Mouse (Mus musculus): ENCODE data around the gene Ttc37. TPM values are rescaled to one million over a fixed set of nuclear protein-coding genes. Genes with fewer than 3 reads are reported as not detected.
A peak's percentile ranks its signal among the peaks of the same experiment; 100 is the strongest.

The Ttc37 gene
- polyA plus RNA-seq, 1 experiment = 6.9 TPM

- H3K27ac ChIP-seq (ENCODE audit: insufficient read depth, low read depth, low read length) = no peak overlapping the region
- H3K4me1 ChIP-seq (ENCODE audit: control insufficient read depth, insufficient read depth, low read length) = peaks cover 3% of the 10 kb centered on the region; the same call in 1 of the 2 replicates
- TF ChIP-seq CTCF (conservative IDR thresholded peaks at IDR 0.05; ENCODE audit: insufficient read depth, insufficient read length, low read depth, low read length) (no peak), POLR2A (IDR thresholded peaks at IDR 0.05; ENCODE audit: low read depth, low read length) (no peak)
- H3K4me3 ChIP-seq (ENCODE audit: insufficient read depth, low read depth, low read length) = no peak overlapping the region
- no peak for DNase-seq
- H3K27me3 ChIP-seq (replicated peaks; ENCODE audit: control insufficient read depth, insufficient read depth, low read length) = no peaks in the 10 kb centered on the region
- H3K36me3 ChIP-seq (ENCODE audit: control insufficient read depth, insufficient read depth, low read length) = no peaks in the 10 kb centered on the region
- WGBS = 78% methylated on average over 3 of the region's 3 CpGs
Observed at GRCm38 (mm10) chr13:76062126-76062525, 36.4 kb upstream of the Ttc37 start.

- WGBS = 89% methylated on average over 3 of the region's 3 CpGs
- no peaks in the 10 kb centered on the region for H3K36me3 ChIP-seq (ENCODE audit: control insufficient read depth, insufficient read depth, low read length)
- TF ChIP-seq POLR2A (IDR thresholded peaks at IDR 0.05; ENCODE audit: low read depth, low read length) = no peak
- TF ChIP-seq CTCF (conservative IDR thresholded peaks at IDR 0.05; ENCODE audit: insufficient read depth, insufficient read length, low read depth, low read length) = no peak
- peaks cover 3% of the 10 kb centered on the region; the same call in 1 of the 2 replicates for H3K4me1 ChIP-seq (ENCODE audit: control insufficient read depth, insufficient read depth, low read length)
- H3K27me3 ChIP-seq (replicated peaks; ENCODE audit: control insufficient read depth, insufficient read depth, low read length) = no peaks in the 10 kb centered on the region
- H3K4me3 ChIP-seq (ENCODE audit: insufficient read depth, low read depth, low read length) = no peak overlapping the region
- DNase-seq = no peak
- H3K27ac ChIP-seq (ENCODE audit: insufficient read depth, low read depth, low read length) = no peak overlapping the region
Observed at GRCm38 (mm10) chr13:76062569-76062968, 36.0 kb upstream of the Ttc37 start.

DNA sequence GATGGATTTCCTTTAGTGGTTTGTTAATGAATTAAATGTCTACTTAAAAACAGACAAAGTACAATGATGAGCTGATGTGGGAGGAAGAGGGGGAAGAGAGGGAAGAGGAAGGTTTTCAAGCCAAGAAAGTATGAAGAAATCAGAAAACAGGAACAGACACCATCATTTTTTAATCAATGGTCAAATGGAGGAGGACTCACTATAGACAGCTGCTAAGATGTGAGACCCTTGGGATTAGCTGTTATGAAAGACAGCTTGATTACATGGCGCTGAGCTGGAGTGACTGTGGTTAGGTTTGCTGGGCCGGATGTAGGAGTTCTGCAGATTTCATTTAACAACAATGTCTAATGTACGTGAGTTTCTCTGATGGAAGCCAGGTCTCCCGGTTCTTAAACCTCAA, 35.0 kb upstream of the Ttc37 start:
- TF ChIP-seq CTCF (conservative IDR thresholded peaks at IDR 0.05; ENCODE audit: insufficient read depth, insufficient read length, low read depth, low read length) = no peak
- TF ChIP-seq POLR2A (IDR thresholded peaks at IDR 0.05; ENCODE audit: low read depth, low read length) = no peak
- DNase-seq = no peak
- Histone ChIP-seq H3K36me3 (ENCODE audit: control insufficient read depth, insufficient read depth, low read length) (no peaks in the 10 kb centered on the region), H3K4me1 (ENCODE audit: control insufficient read depth, insufficient read depth, low read length) (peaks cover 3% of the 10 kb centered on the region; the same call in 1 of the 2 replicates), H3K4me3 (ENCODE audit: insufficient read depth, low read depth, low read length) (no peak overlapping the region), H3K27ac (ENCODE audit: insufficient read depth, low read depth, low read length) (no peak overlapping the region), H3K27me3 (replicated peaks; ENCODE audit: control insufficient read depth, insufficient read depth, low read length) (no peaks in the 10 kb centered on the region)
- WGBS = 91% methylated on average over 4 of the region's 4 CpGs

DNA sequence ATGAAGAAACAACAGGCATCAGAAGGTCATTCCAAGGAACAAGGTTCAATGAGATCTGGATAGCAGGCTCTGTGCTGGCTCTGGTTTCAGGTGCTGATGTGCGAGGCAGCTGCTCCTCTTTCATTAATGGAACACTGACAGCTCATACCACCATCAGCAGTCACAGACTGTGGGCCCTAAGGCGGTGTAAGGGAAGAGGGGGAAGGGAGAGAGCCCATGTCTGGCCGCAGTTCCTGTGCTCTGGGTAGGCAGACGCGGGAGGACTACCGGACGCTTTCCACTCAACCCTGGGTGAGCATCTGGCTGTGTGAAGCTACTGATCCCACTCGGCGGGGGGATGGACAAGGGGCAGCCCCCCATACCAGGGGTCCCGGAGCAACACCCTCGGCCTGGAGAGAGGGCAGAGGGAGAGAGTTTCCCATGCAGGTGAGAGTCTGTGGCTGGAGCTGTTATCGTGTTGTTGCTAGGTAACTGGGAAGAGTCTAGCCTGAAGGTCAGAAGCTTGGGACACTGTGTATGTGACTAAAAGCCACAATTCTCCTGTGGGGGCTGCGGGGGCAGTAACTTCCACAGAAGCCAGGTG, 34.1 kb upstream of the Ttc37 start:
- TF ChIP-seq POLR2A (IDR thresholded peaks at IDR 0.05; ENCODE audit: low read depth, low read length) = no peak
- TF ChIP-seq CTCF (conservative IDR thresholded peaks at IDR 0.05; ENCODE audit: insufficient read depth, insufficient read length, low read depth, low read length) = no peak
- DNase-seq = no peak
- Histone ChIP-seq H3K27me3 (replicated peaks; ENCODE audit: control insufficient read depth, insufficient read depth, low read length) (no peaks in the 10 kb centered on the region), H3K4me1 (ENCODE audit: control insufficient read depth, insufficient read depth, low read length) (peaks cover 3% of the 10 kb centered on the region; the same call in 1 of the 2 replicates), H3K4me3 (ENCODE audit: insufficient read depth, low read depth, low read length) (no peak overlapping the region), H3K27ac (ENCODE audit: insufficient read depth, low read depth, low read length) (no peak overlapping the region), H3K36me3 (ENCODE audit: control insufficient read depth, insufficient read depth, low read length) (no peaks in the 10 kb centered on the region)
- 79% methylated on average over 13 of the region's 13 CpGs for WGBS

DNA sequence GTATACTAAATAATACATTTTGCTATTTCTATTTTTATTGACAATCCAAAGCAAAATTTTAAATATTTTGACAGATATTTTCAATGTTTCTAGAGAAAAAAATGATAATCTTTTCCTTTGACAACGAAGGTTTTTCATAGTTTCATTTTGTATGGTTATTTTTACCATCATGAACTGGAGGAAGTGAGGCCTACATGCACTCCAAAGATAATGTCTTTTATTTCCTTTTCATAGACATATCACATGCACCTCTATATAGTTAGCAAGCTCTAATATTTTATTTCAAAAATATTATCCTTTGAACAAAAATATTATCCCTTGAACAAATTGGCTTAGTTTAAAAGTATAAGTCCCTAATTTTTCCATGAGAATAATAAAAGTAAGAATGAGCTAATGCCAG, 24.2 kb upstream of the Ttc37 start:
- Histone ChIP-seq H3K36me3 (ENCODE audit: control insufficient read depth, insufficient read depth, low read length) (no peaks in the 10 kb centered on the region), H3K27me3 (replicated peaks; ENCODE audit: control insufficient read depth, insufficient read depth, low read length) (no peaks in the 10 kb centered on the region), H3K4me3 (ENCODE audit: insufficient read depth, low read depth, low read length) (no peak overlapping the region), H3K4me1 (ENCODE audit: control insufficient read depth, insufficient read depth, low read length) (no peaks in the 10 kb centered on the region), H3K27ac (ENCODE audit: insufficient read depth, low read depth, low read length) (no peak overlapping the region)
- WGBS = 76% methylated on average over 1 of the region's 1 CpGs
- no peak for TF ChIP-seq POLR2A (IDR thresholded peaks at IDR 0.05; ENCODE audit: low read depth, low read length)
- no peak for TF ChIP-seq CTCF (conservative IDR thresholded peaks at IDR 0.05; ENCODE audit: insufficient read depth, insufficient read length, low read depth, low read length)
- DNase-seq = no peak

- Histone ChIP-seq H3K4me3 (ENCODE audit: insufficient read depth, low read depth, low read length) (peak overlapping the region; percentile 89), H3K27me3 (replicated peaks; ENCODE audit: control insufficient read depth, insufficient read depth, low read length) (no peaks in the 10 kb centered on the region), H3K36me3 (ENCODE audit: control insufficient read depth, insufficient read depth, low read length) (no peaks in the 10 kb centered on the region), H3K27ac (ENCODE audit: insufficient read depth, low read depth, low read length) (peak overlapping the region; percentile 79), H3K4me1 (ENCODE audit: control insufficient read depth, insufficient read depth, low read length) (peaks cover 3% of the 10 kb centered on the region; the same call in 1 of the 2 replicates)
- WGBS = 1% methylated on average over 16 of the region's 16 CpGs
- TF ChIP-seq CTCF (conservative IDR thresholded peaks at IDR 0.05; ENCODE audit: insufficient read depth, insufficient read length, low read depth, low read length) = no peak
- no peak for TF ChIP-seq POLR2A (IDR thresholded peaks at IDR 0.05; ENCODE audit: low read depth, low read length)
- DNase-seq = peak; percentile 77
Observed at GRCm38 (mm10) chr13:76098116-76098492, 430 bp upstream of the Ttc37 start.

DNA sequence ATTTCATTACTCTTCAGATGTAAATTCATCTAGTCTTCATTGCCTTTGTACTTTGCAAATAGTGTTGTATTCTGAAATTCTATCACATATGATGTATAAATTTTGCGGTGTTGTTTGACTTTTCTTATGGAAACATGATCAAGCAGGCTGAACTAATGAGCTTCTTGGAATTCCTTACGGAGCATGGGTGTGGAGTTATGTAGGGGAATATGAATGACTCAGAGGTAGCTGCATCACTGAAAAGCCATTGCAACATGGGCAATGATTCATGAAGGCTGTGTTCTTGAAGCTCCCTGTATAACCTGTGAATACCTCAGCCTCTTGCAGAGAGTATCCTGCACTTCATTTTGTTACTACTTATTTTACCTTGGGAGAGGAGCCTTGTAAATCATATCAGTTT, 3.5 kb downstream of the Ttc37 start:
- DNase-seq = no peak
- Histone ChIP-seq H3K27me3 (replicated peaks; ENCODE audit: control insufficient read depth, insufficient read depth, low read length) (no peaks in the 10 kb centered on the region), H3K36me3 (ENCODE audit: control insufficient read depth, insufficient read depth, low read length) (no peaks in the 10 kb centered on the region), H3K27ac (ENCODE audit: insufficient read depth, low read depth, low read length) (no peak overlapping the region), H3K4me3 (ENCODE audit: insufficient read depth, low read depth, low read length) (no peak overlapping the region), H3K4me1 (ENCODE audit: control insufficient read depth, insufficient read depth, low read length) (peaks cover 3% of the 10 kb centered on the region; the same call in 1 of the 2 replicates)
- 84% methylated on average over 2 of the region's 2 CpGs for WGBS
- TF ChIP-seq CTCF (conservative IDR thresholded peaks at IDR 0.05; ENCODE audit: insufficient read depth, insufficient read length, low read depth, low read length) (no peak), POLR2A (IDR thresholded peaks at IDR 0.05; ENCODE audit: low read depth, low read length) (no peak)

Data from kidney, adult 2 months (tissue).